Mouse (Mus musculus): ENCODE data around the gene 1700021F05Rik. TPM values are rescaled to one million over a fixed set of nuclear protein-coding genes. Genes with fewer than 3 reads are reported as not detected.

The 1700021F05Rik gene
- polyA plus RNA-seq, 2 experiments from 2014 or later: 31.3 to 35.7 TPM

DNA sequence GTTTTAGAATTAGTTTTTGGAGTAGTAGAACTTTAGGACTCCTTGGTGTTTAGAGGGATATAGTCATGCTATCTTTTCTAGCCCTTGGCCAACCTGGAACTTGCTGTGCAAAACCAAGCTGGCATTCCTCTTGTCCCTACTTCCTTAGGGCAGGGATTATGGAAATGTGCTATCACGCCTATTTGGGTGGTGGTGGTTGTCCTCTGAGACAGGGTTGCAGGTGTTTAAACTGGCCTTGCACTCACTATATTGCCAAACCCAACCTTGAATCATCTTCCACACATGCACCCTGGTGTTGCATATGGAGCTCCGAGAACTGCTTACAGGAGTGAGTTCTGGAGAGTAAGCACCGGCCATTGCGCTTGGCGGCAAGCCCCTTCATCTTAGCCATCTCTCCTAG, 58.8 kb downstream of the 1700021F05Rik start:
- ATAC-seq: no peak

DNA sequence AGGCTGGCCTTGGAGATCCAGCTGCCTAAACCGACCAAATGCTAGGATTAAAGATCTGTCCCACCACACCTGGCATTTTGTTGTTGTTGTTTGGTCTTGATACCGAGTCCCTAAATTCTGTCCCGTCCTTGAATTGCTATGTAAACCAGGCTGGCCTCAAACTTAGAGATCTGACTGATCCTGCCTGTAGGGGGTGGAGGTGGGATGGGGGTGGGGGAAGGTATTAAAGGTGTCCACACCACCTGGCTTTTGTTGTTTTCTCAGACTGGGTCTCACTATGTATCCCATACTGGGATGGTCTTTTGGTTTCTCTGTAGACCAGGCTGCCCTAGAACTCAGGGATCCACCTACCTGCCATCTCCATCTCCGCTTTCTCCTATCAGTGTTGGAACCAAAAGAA, 59.6 kb downstream of the 1700021F05Rik start:
- no peak for ATAC-seq

DNA sequence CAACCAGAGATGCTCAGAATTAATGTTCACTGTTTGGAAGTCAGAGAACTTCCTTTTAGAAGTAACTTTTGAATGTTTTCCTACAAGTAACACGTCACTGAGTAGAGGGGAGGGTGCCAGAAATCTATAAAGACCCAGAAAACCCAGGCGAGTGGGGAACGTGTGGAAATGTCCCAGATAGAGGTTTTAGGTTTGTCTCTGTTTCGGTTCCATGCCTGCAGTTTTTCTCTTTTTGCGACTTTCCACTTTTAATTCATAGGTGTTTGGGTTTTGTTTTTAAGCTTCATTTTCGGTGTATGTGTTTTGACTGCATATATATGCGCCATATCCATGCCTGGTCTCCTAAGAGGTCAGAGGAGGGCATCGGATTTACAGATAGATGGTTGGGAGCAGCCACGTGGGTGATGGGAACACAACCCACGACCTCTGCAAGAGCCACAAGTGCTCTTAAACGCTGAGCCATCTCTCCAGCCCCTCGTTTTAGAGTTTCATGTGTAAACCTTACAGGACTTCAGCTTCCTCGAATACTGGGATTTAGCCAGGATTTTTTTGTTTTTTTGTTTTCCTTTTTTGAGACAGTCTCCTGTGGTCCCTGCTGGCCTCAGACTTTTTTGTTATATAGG, 60.5 kb downstream of the 1700021F05Rik start:
- peak; percentile 4 for ATAC-seq

DNA sequence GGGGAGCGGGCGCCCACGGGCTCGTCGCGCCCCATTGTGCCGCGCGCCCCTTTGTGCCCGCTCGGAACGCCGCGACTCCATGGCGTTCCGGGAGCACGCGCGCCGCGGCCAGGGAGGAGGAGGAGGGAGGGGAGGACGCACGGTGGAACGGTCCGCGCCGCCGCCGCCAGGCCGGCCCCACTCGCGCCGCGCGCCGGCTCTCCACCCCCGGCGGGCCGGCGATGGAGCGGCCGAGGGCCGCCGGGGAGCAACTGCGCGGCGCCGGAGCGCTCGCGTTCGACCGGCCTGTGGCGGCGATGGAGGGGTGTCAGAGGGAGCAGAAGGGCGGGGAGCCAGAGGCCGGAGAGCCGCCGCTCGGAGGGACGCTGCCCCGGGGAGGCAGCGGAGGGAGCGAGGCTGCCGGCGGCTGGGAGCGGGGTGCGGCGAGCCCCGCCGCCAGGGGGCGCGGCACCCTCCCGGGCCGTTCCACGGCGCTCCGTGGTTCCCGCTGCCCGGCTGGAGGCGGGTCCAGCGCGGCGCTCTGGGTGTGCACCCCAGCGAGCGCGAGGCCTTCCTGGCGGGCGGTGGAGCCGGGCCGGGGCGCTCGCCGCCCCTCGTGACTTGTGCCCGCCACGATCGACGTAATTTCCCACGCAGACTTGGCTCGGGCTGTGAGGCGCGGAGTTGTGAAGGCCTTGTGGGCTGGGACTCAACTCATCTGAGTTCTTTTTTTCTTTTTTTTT, 61.2 kb downstream of the 1700021F05Rik start:
- peak; percentile 83 for ATAC-seq

DNA sequence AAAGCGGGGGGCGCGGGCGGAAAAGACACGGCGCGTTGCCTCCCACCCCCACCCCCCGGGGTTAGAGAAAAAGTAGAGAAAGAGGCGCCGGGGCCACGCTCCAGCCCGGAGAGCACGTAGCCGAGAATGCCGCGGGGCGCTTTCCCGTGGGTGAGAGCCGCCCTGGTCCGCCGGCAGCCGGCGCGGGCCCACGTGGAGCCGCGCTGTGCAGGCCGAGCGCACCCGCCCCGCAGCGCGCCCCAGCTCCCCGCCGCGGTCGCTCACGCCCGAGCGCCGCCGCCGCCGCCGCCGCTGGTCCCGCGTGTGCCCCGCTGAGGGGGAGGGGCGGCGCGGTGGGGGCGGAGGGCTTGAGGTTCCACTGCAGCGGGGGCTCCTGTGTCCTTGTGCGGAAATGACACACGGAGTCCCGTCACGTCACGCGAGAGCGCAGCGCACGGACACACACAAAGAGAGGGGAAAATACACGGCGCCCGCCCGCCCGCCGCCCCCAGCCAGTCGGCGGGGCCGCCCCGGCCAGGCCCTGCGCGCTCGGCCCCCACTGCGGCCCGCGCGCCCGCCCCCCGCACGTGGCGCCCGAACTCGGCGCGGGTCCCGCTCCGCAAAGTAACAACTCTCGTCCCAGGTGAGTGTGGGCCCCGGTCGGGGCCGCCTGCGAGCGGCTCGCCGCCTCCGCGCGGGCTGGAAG, 61.9 kb downstream of the 1700021F05Rik start, which contains the start of gene Bend3:
TSS of gene Bend3 (plus strand) at position 81 of the 685 bp plus-strand sequence.
- ATAC-seq: peak; percentile 36

DNA sequence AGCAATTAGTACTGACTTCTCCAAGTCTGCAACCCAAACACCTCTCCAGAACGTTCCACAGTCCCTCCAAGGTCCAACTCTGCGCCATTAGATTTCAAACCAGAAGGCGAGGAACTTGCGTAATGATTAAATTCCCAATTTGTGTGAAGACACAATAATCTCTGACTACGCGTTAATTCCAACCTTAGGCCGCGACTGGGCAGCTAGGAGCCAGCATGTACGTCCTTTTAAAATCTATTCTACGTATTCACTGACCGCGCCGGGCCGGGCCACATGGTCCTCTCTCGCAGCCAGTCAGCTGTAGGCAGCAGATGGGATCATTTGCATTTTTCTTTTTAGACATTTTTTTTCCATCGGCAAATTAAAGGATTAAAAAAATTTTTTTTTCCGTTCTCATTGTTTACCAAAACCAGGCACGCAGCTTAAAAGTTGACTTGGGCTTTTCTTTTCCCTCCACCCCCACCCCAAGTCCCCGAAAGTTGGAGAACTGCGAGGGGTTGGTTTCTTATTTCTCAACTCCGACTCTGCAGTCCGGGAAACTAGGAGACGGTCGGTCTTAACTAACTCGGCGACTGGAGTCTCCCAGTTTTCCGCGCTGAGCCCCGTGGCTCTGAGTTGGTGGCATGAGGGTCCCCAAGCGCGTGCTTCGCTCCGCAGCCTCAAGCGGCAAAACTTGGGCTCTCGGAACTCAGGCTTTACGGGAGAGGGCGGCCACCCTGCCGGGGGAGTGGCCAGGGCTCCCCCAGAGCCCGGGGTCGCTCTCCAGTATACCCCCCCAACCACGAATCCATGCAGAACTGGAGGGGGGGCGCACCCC, 62.7 kb downstream of the 1700021F05Rik start:
- no peak for ATAC-seq

DNA sequence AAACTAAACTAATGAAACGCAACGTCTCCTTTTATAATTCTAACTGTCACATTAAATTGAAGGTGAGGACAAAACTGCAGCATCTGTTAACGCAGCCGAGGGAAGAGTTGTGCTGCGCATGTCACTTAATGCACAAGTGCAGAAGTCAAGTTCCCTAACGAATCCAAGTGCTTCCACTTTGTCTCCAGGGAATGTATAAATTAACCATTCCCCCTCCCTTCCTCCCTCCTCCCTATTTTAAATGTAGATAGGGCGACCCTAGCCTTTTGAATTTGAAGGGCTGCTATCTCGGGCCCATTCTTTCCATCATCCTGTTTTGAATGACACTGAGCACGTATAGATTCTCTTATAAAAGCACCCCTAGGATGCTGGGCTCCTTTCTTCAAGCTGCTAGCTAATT, 63.3 kb downstream of the 1700021F05Rik start:
- ATAC-seq: no peak

DNA sequence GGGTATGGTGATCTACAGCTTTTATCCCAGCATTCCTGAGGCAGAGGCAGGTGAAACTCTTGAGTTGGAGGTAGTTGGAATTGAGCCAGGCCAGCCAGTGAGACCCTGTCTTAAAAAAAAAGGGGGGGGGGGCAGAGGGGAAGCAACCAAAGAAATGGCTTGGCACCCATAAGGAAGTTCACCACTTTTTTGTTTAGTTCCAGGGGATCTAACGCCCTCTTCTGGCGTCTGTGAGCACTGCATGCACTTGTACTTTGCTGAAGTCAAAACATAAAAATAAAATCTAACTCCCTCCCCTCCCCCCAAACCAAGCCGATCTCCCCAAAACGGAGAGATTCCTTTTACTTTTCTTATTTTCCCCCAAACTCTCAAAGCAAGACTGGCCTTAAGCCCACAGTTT, 65.4 kb downstream of the 1700021F05Rik start:
- no peak for ATAC-seq

Other genes with a start within 250 kb of the 1700021F05Rik start
- gene Bend3, start 62.2 kb downstream of the 1700021F05Rik start, polyA plus RNA-seq (2017; shearing (Covaris generic)): under 1 TPM; 0.48 to 0.91 TPM
- gene Gm9803, start 16.9 kb downstream of the 1700021F05Rik start, polyA plus RNA-seq (2017; shearing (Covaris generic)): 10 to 100 TPM; 28.0 to 34.3 TPM
- gene Cd24a, start 37.3 kb upstream of the 1700021F05Rik start, polyA plus RNA-seq (2017; shearing (Covaris generic)): 1 to 10 TPM in 1 of 2 experiments, under 1 TPM in 1; 0.58 to 2.8 TPM